Mouse (Mus musculus) retina, adult 2 months (tissue): ENCODE measurements at regions not wholly inside any gene's neighbourhood (a gene's known extent, or its start where the extent isn't known, plus 50 kb on each side); places are given as distances from the start of the nearest gene placed in this dataset.

ENCODE experiments used
- DNase-seq: peaks from one replicate; pipeline ENCODE4 v3.0.0-alpha.2; 2012; ENCODE audit warnings: low read depth, low spot score

DNA sequence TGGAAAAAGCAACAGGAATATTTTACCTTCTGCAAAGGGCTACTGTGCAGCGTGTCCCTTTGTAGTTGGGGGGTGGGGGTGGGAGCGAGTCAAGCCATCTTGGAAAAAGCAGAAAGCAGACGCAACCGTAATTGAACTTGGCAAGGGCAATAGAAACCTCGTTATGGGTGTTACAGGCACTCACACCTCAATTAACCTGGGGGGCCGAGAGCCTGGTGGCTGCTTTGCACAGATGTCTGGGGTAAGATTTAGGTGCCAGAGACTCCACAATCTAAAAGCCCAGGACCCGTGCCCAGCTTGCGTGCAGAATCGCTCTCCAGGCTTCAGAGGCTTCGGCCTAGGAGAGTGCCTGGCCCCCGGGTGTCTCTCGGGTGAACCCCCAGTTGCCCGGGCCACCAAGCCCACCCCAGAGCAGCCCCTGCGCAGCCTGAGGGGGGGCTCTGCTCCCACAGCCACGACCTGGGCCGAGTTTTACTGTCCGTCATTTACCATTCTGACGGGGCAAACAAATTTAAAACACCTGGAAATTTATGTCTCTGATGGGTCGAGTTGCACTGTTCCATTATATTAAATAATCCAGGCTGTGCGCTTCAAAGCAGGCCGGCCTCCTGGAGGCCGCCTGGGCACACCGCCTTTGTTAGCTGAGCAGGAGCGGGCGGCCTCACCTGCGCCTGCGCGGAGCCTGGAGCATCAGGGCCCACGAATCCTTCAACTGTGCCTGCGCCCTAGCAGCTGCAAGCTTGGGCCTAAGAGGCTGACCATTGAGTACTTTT is 212.4 kb downstream of the Srbd1 start:
- no peak for DNase-seq

- DNase-seq: no peak
Measured at GRCm38 (mm10) chr17:85931955-85932354, 213.0 kb downstream of the Srbd1 start.

GRCm38 (mm10) chr17:85930789-85931188 is 214.2 kb downstream of the Srbd1 start:
- no peak for DNase-seq

DNA sequence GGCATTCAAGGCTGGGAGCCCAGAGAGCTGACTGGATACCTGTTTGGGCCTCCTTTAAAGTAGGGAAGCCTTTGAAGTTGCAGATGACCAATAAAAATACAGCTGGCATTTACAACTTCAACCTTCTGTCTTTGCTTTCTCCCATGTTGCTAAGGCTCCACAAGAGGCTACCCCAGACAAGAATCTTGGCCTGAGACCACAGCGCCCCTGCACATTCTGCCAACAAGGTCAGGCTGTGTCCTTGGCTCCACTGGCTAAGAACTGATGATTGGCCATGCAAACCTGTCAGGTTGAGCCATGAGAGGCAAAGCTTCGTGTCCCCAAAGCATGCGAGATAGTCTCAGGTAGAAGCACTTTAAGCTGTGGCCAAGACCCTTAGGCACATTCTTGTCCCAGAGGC is 214.6 kb downstream of the Srbd1 start:
- no peak for DNase-seq

DNA sequence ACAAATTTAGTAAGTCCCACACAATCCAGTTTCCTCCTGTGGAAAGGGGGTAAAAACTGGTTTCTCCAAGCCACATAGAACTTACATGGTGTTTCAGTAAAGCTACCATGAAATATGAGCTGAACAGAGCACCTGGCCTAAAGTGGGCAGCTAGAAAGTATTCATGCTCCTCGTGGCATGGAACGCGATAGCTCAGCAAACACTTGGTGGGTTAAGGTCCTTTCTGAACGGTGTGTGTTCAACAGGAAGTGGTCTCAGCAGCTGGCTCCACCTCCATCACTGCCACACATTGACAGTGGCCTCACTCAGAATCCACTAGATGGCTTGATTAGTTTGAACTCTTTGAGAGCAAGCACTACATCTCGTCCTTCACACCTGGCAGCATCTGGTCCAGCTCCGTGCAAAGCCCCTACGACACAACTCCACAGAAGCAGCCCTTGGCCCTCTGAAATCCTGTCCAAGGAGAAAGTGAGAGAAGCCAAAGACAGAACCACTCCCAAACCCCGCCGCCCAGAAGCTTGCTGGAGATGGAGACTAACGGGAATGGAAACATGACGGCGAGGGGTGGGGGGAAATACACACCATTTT is 215.2 kb downstream of the Srbd1 start:
- DNase-seq: no peak

DNA sequence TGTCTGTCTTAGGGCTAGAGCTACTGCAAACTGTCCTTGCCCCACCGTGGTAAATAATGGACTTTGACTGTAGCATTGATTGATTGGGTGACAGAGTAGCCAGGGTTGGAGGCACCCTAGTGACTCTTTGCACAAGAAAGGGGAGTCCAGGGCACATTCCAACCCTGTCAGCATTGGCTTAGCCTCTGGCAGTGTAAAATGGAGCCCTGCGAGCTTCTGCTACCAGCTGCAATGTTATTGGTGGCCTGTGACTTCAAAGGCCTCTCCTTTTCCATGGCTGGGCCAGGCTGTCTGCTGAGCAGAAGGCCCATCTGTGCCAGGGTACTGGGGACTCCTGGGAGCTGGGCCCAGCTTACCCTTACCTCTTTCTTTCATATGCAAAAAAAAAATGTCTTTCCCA is 216.4 kb downstream of the Srbd1 start:
- DNase-seq: no peak

DNA sequence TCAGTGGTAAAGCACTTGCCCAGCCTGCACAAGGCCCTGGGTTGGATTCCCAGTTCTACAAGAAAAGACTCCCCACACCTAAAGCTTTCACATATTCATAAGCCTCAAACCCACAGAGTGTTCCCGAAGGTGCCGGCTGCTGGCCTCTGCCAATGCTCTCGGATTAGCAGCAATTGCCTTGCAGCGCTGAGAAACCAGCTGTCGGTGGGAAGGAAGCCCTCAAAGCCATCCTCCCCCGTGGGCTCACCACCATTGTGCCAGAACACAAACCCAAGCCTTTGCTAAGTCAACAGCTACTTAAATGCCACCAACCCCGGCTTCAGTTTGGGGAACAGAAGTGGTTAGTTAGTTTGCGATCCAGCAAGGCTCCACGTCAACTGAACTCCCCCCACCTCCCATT is 217.7 kb downstream of the Srbd1 start:
- no peak for DNase-seq

DNA sequence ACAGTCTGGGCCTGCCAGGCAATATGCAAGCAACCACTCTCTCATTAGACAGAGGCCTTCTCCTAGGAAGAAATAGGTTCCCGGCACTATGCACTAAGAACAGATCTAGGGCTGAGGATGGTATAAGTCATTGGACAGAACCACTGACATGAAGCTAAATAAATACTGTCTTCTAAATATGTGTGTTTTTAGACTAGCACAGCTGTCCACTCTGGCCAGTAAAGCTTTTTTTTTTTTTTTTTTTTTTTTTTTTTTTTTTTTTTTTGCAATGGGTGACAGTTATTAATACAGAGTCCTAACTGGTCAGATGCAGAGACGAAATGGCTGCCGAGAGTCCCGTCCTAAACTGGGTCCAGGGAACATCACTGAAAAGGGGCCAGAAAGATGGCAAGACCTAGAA is 218.9 kb downstream of the Srbd1 start:
- no peak for DNase-seq

DNA sequence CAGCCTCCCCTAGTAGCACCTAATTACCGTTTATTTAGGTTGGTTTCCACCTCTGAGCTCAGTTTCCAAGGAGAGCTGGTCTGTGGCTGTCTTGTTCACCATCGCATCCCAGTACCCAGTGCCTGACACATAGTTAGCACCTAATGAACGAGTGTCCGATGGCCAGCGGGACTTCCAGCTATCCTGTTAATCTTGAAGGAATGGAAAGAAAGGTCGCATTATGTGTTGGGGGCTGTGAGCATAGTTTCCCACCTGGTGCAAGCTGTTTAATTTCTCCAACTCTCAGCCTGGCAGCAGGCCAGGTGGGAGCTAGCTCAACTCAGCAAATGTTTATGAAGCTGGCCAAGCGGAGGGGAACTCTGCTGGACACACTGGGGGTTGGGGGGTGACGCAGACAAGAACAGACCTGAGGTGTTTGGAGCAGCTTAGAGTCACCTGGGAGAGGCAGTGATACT is 223.7 kb downstream of the Srbd1 start:
- DNase-seq: no peak

DNA sequence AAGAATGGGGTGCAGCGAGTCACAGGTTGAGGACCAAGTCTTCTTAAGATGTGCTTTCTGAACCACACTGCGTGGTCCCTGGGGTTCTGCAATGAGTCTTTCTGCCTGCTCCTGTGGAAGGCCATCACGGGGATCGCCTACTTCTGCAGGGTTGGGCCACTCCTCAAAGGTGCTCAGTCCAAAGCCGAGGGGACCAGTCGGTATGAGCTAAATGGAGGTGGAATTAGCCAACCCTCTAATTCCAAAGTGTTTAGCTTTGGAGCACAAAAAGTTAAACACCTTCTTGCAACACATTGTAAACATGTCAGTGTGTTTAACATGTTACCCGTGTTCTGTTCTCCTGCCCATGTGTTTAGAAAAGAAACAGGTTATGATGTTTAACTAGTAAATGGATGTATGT is 225.1 kb downstream of the Srbd1 start:
- no peak for DNase-seq

- DNase-seq: no peak
Measured at GRCm38 (mm10) chr17:85915870-85916269, 227.8 kb upstream of the Six2 start.

- no peak for DNase-seq
Measured at GRCm38 (mm10) chr17:85914062-85914461, 226.0 kb upstream of the Six2 start.

DNA sequence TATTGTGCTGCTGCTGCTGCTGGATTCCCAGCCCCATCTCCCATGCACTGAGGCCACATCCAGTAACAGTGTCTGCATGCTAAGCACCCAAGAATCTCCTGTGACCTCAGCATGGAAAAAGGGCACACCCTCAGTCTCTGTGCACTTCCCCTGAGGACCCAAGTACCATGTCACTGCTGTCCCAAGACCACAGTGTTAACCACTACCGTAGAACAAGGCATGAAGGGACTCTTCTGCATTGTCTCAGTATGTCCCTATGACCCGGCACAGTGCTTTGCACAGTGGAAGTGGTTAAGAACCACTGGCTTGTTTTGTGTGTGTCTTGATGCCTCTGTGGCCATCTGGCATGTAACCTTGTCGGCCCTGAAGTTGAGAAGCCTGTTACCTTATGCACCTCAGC is 220.6 kb upstream of the Six2 start:
- DNase-seq: no peak

- no peak for DNase-seq
Measured at GRCm38 (mm10) chr17:85906597-85907187, 218.6 kb upstream of the Six2 start.

GRCm38 (mm10) chr17:85902575-85902974 is 214.5 kb upstream of the Six2 start:
- DNase-seq: no peak

DNA sequence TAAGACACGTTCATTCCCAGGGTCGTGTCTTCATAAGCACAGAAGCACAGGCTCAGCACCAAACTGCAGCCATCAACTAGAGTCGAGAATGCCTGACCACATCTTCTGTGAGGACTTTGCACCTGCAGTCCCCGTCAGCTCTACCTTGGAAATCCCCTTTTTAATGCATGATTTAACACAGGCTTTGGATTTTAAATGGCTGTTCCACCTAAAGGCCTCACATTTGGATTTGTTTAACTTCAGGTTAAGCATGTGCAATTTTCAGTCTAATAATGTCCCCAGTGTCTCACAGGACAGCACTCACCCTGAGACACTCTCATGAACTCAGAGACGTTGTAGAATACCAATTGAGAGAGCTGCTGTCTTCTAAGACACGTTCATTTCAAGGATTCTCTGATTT is 211.0 kb upstream of the Six2 start:
- DNase-seq: no peak

DNA sequence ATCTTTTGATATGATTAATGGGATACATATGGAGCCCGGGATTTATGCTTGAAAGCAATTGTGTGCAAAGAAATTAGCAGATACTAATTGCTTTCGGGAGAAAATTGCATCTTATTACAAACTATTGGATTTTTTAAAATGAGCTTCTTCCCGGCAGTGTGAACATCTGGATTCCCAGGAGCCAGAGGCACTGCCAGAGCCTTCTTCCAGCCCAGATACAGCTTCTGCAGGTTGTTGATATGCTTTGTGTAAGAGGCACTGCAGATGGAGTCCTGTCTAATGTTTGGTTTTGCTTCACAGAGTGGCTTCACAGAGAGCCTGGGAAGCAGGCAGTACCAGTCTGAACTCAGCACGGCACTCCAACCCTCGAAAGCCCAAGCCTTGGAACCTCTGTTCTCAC is 207.9 kb upstream of the Six2 start:
- DNase-seq: no peak

DNA sequence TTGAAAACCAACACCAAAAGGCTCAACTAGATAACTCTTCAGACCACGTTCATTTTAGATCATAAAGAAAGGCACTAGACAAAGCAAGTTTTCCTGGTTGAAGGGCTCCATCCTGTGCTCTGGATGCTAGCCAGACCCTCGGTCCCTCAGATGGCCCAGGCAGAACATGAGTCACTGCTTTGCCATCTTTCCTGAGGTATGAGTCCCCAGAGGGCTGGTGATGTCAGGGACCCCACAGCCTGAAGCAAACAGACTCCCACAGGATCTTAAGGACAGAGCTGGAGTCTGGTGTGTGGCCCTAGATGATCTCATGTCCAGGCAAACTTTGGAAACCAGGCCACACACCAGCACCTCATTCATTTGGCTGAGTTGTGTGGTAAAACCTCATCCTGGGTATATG is 203.2 kb upstream of the Six2 start:
- DNase-seq: no peak

DNA sequence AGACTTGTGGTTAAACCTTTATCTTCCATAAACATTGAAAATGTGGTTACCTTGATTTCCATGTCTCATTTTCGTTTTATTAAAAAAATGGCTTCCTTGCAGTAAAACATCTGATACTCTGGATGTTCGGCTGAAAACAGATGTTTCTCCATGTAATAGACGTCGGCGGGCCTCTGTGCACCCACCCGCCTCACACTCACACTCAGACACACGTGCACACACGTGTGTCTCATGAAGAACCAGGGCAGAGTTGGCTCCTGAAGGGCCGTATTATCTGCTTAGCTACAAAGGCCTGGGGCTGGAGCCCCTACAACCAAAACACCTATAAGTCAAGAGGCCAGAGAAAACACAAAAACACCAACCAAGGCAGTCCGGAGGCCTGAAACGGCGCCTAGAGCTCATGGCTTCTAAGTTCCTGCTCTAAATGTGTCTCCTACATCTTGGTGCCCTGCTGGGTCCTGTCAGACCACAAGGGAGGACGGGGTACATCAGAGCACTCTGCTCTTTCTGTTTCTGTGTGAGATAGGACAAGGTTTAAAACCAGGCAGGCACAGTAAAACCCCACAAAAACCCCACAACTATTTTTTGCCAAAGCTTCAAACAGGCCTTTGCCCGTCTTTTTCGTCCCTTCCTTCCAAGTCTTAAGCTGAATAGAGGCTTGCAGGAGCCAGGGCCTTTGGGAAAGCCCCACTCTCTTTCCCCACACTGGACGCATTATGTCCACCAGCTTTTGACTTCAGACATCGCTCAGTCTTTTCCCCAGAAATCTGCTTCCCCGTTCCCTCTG is 201.9 kb upstream of the Six2 start:
- no peak for DNase-seq

GRCm38 (mm10) chr17:85888568-85889398 is 200.7 kb upstream of the Six2 start:
- no peak for DNase-seq

GRCm38 (mm10) chr17:85886675-85887074 is 198.6 kb upstream of the Six2 start:
- no peak for DNase-seq
